Mouse (Mus musculus): ENCODE measurements around the gene Hoxb5. TPM values are rescaled to one million over a fixed set of nuclear protein-coding genes. Genes with fewer than 3 reads are reported as not detected.

Hoxb5 gene
- polyA plus RNA-seq, 1 experiment from 2014 or later = 18.8 TPM

GRCm38 (mm10) chr11:96318368-96319070, 15.4 kb downstream of the Hoxb5 start:
- peak; percentile 77 for ATAC-seq (replicated peaks; ENCODE audit: low FRiP score)
- Histone ChIP-seq H3K4me3 (replicated peaks) (peak overlapping the region; percentile 80), H3K36me3 (peaks cover 4% of the 10 kb centered on the region; the same call in 1 of the 2 replicates), H3K4me1 (peaks cover 86% of the 10 kb centered on the region), H3K4me2 (peak overlapping the region; percentile 90), H3K9me3 (replicated peaks) (no peaks in the 10 kb centered on the region), H3K27ac (peak overlapping the region; percentile 100), H3K9ac (peak overlapping the region; percentile 72), H3K27me3 (no peaks in the 10 kb centered on the region)
- 0% methylated on average over 41 of the region's 45 CpGs for WGBS

DNA sequence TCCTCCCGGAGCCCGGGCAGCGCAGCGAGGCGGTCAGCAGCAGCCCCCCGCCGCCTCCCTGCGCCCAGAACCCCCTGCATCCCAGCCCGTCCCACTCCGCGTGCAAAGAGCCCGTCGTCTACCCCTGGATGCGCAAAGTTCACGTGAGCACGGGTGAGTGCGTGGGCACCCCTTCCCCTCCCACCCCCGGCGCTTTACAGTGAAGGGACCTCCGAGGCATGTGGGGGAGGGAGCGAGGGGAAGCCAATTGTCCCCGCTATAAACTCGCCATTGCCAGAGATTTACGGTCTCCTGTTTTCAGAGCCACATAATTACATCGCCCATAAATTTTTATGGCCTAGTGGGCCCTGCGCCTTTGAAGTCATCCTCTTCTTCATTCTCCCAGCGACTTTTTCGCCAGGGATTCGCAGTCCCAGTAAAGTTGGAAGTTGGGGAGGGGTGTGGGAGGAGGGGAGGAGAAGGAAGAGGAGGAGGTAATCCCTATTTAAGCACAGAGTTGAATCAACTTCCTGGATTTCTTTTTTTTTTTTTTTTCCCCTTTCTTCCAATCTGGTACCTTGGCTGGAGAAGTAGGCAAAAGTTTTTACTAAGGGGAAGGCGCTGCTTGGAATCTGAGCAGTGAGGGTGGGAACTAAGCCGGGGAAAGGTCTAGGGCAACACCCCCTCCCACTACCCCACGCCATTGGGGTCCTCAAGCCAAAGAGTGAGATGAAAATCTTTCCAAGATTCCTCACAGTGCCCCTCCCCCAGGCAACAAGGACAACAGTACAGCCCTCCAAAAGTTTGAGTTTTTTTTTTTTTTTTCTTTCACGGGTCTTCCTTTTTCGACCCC, 16.2 kb downstream of the Hoxb5 start:
- under 1% methylated on average over 34 of the region's 34 CpGs for WGBS
- no peaks in the 10 kb centered on the region for H3K9me3 ChIP-seq (replicated peaks)
- peak overlapping the region; percentile 80 for H3K4me3 ChIP-seq (replicated peaks)
- H3K4me1 ChIP-seq = peaks cover 86% of the 10 kb centered on the region
- ATAC-seq (replicated peaks; ENCODE audit: low FRiP score) = peak; percentile 87
- no peaks in the 10 kb centered on the region for H3K27me3 ChIP-seq
- peak overlapping the region; percentile 100 for H3K27ac ChIP-seq
- peak overlapping the region; percentile 90 for H3K4me2 ChIP-seq
- H3K36me3 ChIP-seq = peaks cover 4% of the 10 kb centered on the region; the same call in 1 of the 2 replicates
- peak overlapping the region; percentile 72 for H3K9ac ChIP-seq

GRCm38 (mm10) chr11:96319910-96320309, 16.8 kb downstream of the Hoxb5 start:
- H3K27me3 ChIP-seq = no peaks in the 10 kb centered on the region
- peaks cover 86% of the 10 kb centered on the region for H3K4me1 ChIP-seq
- H3K36me3 ChIP-seq = peaks cover 4% of the 10 kb centered on the region; the same call in 1 of the 2 replicates
- ATAC-seq (replicated peaks; ENCODE audit: low FRiP score) = peak; percentile 3
- peak overlapping the region; percentile 80 for H3K4me3 ChIP-seq (replicated peaks)
- H3K9ac ChIP-seq = peak overlapping the region; percentile 72
- H3K9me3 ChIP-seq (replicated peaks) = no peaks in the 10 kb centered on the region
- WGBS = under 1% methylated on average over 29 of the region's 29 CpGs
- peak overlapping the region; percentile 100 for H3K27ac ChIP-seq
- H3K4me2 ChIP-seq = peak overlapping the region; percentile 90

DNA sequence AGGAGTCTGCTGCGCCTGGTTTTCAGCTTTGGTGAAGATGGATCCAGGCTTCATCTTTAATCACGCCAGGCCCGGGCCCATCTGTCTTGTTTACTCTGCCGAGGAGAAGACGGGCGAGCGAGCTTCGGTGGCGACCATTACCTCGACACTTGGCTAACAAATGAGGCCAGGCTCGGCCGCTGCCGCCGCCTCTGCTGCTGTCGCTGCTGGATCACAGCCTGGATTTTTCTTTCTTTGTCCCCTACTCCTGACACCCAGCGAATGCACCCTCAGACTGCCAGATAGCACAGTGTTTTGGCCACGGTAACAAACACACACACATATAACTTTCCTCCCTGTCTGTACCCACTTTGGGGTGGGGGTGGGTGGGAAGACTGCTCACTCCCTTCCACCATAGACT, 17.6 kb downstream of the Hoxb5 start:
- WGBS = 6% methylated on average over 17 of the region's 17 CpGs
- ATAC-seq (replicated peaks; ENCODE audit: low FRiP score) = no peak
- Histone ChIP-seq H3K4me2 (peak overlapping the region; percentile 90), H3K36me3 (peaks cover 8% of the 10 kb centered on the region), H3K9ac (peak overlapping the region; percentile 72), H3K4me3 (replicated peaks) (peak overlapping the region; percentile 80), H3K27ac (peak overlapping the region; percentile 100), H3K9me3 (replicated peaks) (no peaks in the 10 kb centered on the region), H3K4me1 (peaks cover 86% of the 10 kb centered on the region), H3K27me3 (no peaks in the 10 kb centered on the region)

- Histone ChIP-seq H3K4me3 (replicated peaks) (peak overlapping the region; percentile 80), H3K36me3 (peaks cover 12% of the 10 kb centered on the region), H3K9me3 (replicated peaks) (no peaks in the 10 kb centered on the region), H3K27me3 (no peaks in the 10 kb centered on the region), H3K4me1 (peaks cover 87% of the 10 kb centered on the region), H3K9ac (peak overlapping the region; percentile 72), H3K4me2 (peak overlapping the region; percentile 90), H3K27ac (peak overlapping the region; percentile 100)
- WGBS = 16% methylated on average over 5 of the region's 5 CpGs
- ATAC-seq (replicated peaks; ENCODE audit: low FRiP score) = no peak
Observed at GRCm38 (mm10) chr11:96321846-96322245, 18.7 kb downstream of the Hoxb5 start.

GRCm38 (mm10) chr11:96322738-96323137, 19.6 kb downstream of the Hoxb5 start:
- peak overlapping the region; percentile 72 for H3K9ac ChIP-seq
- WGBS = 20% methylated on average over 6 of the region's 6 CpGs
- H3K27me3 ChIP-seq = no peaks in the 10 kb centered on the region
- no peaks in the 10 kb centered on the region for H3K9me3 ChIP-seq (replicated peaks)
- peak overlapping the region; percentile 100 for H3K27ac ChIP-seq
- peak overlapping the region; percentile 80 for H3K4me3 ChIP-seq (replicated peaks)
- peak overlapping the region; percentile 90 for H3K4me2 ChIP-seq
- no peak for ATAC-seq (replicated peaks; ENCODE audit: low FRiP score)
- H3K36me3 ChIP-seq = peaks cover 15% of the 10 kb centered on the region
- peaks cover 89% of the 10 kb centered on the region for H3K4me1 ChIP-seq

DNA sequence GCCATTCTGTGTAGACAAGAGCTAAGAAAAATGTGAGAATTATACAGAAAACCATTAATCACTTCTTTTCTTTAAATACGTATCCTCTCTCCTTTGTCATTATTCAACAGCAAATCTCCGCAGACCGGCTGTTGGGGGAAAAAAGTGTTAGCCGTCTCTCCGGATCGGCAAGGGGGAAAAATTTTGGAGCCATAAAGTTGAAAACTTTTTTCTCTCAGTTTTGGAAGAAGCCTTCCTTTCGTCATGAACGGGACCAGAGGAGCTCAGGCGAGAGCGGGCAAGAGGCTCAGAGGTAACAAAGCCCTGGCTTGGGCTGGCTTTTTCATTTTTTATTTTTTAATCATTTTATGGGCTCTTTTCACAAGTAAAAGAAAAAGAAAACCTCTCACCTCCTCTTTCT, 20.0 kb downstream of the Hoxb5 start, which contains the start of gene Hoxb3:
Hoxb3 (plus strand) TSS at position 173 of the 400 bp plus-strand sequence.
- Histone ChIP-seq H3K27me3 (no peaks in the 10 kb centered on the region), H3K9me3 (replicated peaks) (no peaks in the 10 kb centered on the region)
- WGBS = 18% methylated on average over 10 of the region's 10 CpGs

DNA sequence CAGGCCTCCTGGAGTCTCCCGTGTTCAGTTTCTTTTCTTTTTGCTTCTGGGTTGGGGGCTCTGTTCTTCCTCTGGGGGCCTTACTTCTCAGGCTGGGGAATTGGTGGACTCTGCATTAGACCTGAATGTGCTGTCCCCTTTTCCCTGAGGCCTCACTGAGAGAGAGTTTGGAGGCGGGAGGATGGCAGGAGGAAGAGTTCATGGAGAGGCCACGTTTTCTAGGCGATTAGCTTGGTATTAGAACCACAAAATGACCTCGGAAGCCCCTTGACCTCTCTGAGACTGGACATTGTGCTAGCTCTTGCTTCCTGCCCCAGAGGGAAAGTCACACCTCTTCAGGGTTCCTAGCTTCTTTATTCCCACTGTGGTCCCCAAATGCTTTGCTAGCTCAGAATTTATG, 21.0 kb downstream of the Hoxb5 start:
- Histone ChIP-seq H3K27me3 (no peaks in the 10 kb centered on the region), H3K9me3 (replicated peaks) (no peaks in the 10 kb centered on the region), H3K36me3 (peaks cover 15% of the 10 kb centered on the region), H3K27ac (peak overlapping the region; percentile 100), H3K4me2 (peak overlapping the region; percentile 90), H3K4me1 (peaks cover 95% of the 10 kb centered on the region), H3K4me3 (replicated peaks) (peak overlapping the region; percentile 80), H3K9ac (peak overlapping the region; percentile 72)
- 10% methylated on average over 5 of the region's 5 CpGs for WGBS
- no peak for ATAC-seq (replicated peaks; ENCODE audit: low FRiP score)

More for the DNA sequence above, 20.0 kb downstream of the Hoxb5 start, which contains the start of gene Hoxb3:
- Histone ChIP-seq H3K4me3 (replicated peaks) (peak within 1 kb of the TSS; percentile 80), H3K4me2 (peak within 1 kb of the TSS; percentile 90), H3K9ac (peak within 1 kb of the TSS; percentile 72), H3K27ac (peak within 1 kb of the TSS; percentile 100), H3K36me3 (peaks cover 15% of the 10 kb centered on the region), H3K4me1 (peaks cover 89% of the 10 kb centered on the region)
- no peak for ATAC-seq (replicated peaks; ENCODE audit: low FRiP score)

GRCm38 (mm10) chr11:96324965-96325364, 21.8 kb downstream of the Hoxb5 start:
- peaks cover 98% of the 10 kb centered on the region for H3K4me1 ChIP-seq
- H3K9me3 ChIP-seq (replicated peaks) = no peaks in the 10 kb centered on the region
- peak overlapping the region; percentile 55 for H3K9ac ChIP-seq
- peak overlapping the region; percentile 80 for H3K4me3 ChIP-seq (replicated peaks)
- peak overlapping the region; percentile 90 for H3K4me2 ChIP-seq
- no peaks in the 10 kb centered on the region for H3K27me3 ChIP-seq
- WGBS = 20% methylated on average over 8 of the region's 8 CpGs
- peaks cover 17% of the 10 kb centered on the region for H3K36me3 ChIP-seq
- peak overlapping the region; percentile 100 for H3K27ac ChIP-seq
- no peak for ATAC-seq (replicated peaks; ENCODE audit: low FRiP score)

- WGBS = 14% methylated on average over 22 of the region's 22 CpGs
- Histone ChIP-seq H3K27me3 (no peaks in the 10 kb centered on the region), H3K4me2 (peak overlapping the region; percentile 90), H3K9me3 (replicated peaks) (no peaks in the 10 kb centered on the region), H3K9ac (peak overlapping the region; percentile 55), H3K4me3 (replicated peaks) (peak overlapping the region; percentile 80), H3K36me3 (peaks cover 22% of the 10 kb centered on the region), H3K27ac (peak overlapping the region; percentile 100), H3K4me1 (peaks cover 99% of the 10 kb centered on the region)
- 0 out of 2 replicates have a peak, but pooled peaks have one; percentile 29 for ATAC-seq (replicated peaks; ENCODE audit: low FRiP score)
Observed at GRCm38 (mm10) chr11:96325747-96326212, 22.6 kb downstream of the Hoxb5 start.

- WGBS = 26% methylated on average over 12 of the region's 12 CpGs
- H3K4me1 ChIP-seq = peaks cover 99% of the 10 kb centered on the region
- peak overlapping the region; percentile 55 for H3K9ac ChIP-seq
- no peaks in the 10 kb centered on the region for H3K27me3 ChIP-seq
- no peak for ATAC-seq (replicated peaks; ENCODE audit: low FRiP score)
- H3K36me3 ChIP-seq = peaks cover 23% of the 10 kb centered on the region
- H3K27ac ChIP-seq = peak overlapping the region; percentile 100
- H3K4me3 ChIP-seq (replicated peaks) = peak overlapping the region; percentile 80
- H3K4me2 ChIP-seq = peak overlapping the region; percentile 90
- no peaks in the 10 kb centered on the region for H3K9me3 ChIP-seq (replicated peaks)
Observed at GRCm38 (mm10) chr11:96326705-96327104, 23.6 kb downstream of the Hoxb5 start.

Data from kidney, embryonic 15.5 days (tissue).